Mouse (Mus musculus) adrenal gland, postnatal 0 days (tissue): ENCODE measurements around the gene Col4a3. TPM values are rescaled to one million over a fixed set of nuclear protein-coding genes. Genes with fewer than 3 reads are reported as not detected.

Experiments
- polyA plus RNA-seq: library from polyadenylated mRNA; unstranded; fragments of >200 nt; fragmentation: Nextera tagmentation; extraction: Ambion mirVana; gene quantifications from 2 replicates; pipeline ENCODE4 v1.2.1, GENCODE M21; 2015

Col4a3 gene
- 2.9 and 4.5 TPM in 2 replicates for polyA plus RNA-seq

GRCm38 (mm10) chr1:82586713-82587399 is at the start of gene Col4a3, which contains the start of gene Col4a4:
Gene Col4a3 (plus strand): TSS chr1:82586921.
Gene Col4a4 (minus strand): TSS chr1:82586849.

GRCm38 (mm10) chr1:82724339-82725025 is 137.8 kb downstream of the Col4a3 start, which contains the start of gene Mff:
Gene Mff (plus strand): TSS chr1:82724890.

GRCm38 (mm10) chr1:82768269-82768668 is 181.5 kb downstream of the Col4a3 start, which contains the start of gene Tm4sf20:
Gene Tm4sf20 (minus strand): TSS chr1:82768461.

GRCm38 (mm10) chr1:82771022-82771586 is 184.4 kb downstream of the Col4a3 start, which contains the start of gene Gm47791:
Gene Gm47791 (minus strand): TSS chr1:82771243.

Other genes starting within 250 kb of the Col4a3 start
- gene Col4a4, start 72 bp upstream of the Col4a3 start, polyA plus RNA-seq: 4.3 and 10.3 TPM in 2 replicates
- gene Mff, start 138.0 kb downstream of the Col4a3 start, polyA plus RNA-seq: 272 and 275 TPM in 2 replicates
- gene Tm4sf20, start 181.5 kb downstream of the Col4a3 start, polyA plus RNA-seq: 0.48 and 1.2 TPM in 2 replicates
- gene Gm47791, start 184.3 kb downstream of the Col4a3 start, polyA plus RNA-seq: not detected in 2 replicates